Mouse (Mus musculus) midbrain, embryonic 13.5 days (tissue): ENCODE results near the gene Dnajb5. TPM values are rescaled to one million over a fixed set of nuclear protein-coding genes. Genes with fewer than 3 reads are reported as not detected.

ENCODE experiments used
- ATAC-seq: fragments of 200-750 bp; cut with Nextera tagmentation; 2 replicates; pipeline ENCODE4 v1.8.0; 2017; ENCODE audit warnings: mild to moderate bottlenecking, moderate TSS enrichment, moderate library complexity
- H3K27ac ChIP-seq: fragments of 300-500 bp; sonication (generic); 2 replicates; pipeline ENCODE4 v1.5.1; 2015; ENCODE audit warnings: inconsistent platforms, mild to moderate bottlenecking, moderate library complexity
- H3K27me3 ChIP-seq: fragments of 300-500 bp; sonication (generic); 2 replicates; pipeline ENCODE4 v1.6.1; 2015; ENCODE audit warnings: mild to moderate bottlenecking, inconsistent platforms
- H3K36me3 ChIP-seq: fragments of 300-500 bp; sonication (generic); 2 replicates; pipeline ENCODE4 v1.6.1; 2015; ENCODE audit warnings: mild to moderate bottlenecking, inconsistent platforms
- H3K4me1 ChIP-seq: fragments of 300-500 bp; sonication (generic); replicated peaks from 2 replicates; pipeline ENCODE4 v1.6.1; 2015; ENCODE audit warnings: inconsistent platforms
- H3K4me2 ChIP-seq: fragments of 300-500 bp; sonication (generic); replicated peaks from 2 replicates; pipeline ENCODE4 v1.6.1; 2015; ENCODE audit warnings: moderate library complexity, mild to moderate bottlenecking, inconsistent platforms
- H3K4me3 ChIP-seq: fragments of 300-500 bp; sonication (generic); replicated peaks from 2 replicates; pipeline ENCODE4 v1.5.1; 2015; ENCODE audit warnings: mild to moderate bottlenecking, inconsistent platforms
- H3K9ac ChIP-seq: fragments of 300-500 bp; sonication (generic); replicated peaks from 2 replicates; pipeline ENCODE4 v1.6.1; 2015; ENCODE audit warnings: mild to moderate bottlenecking, inconsistent platforms
- H3K9me3 ChIP-seq: fragments of 300-500 bp; sonication (generic); 2 replicates; pipeline ENCODE4 v1.6.1; 2016; ENCODE audit warnings: mild to moderate bottlenecking, inconsistent platforms
- WGBS: fragments of 180-500 bp; shearing (Covaris S2); methylation state at CpG from one replicate; pipeline ENCODE4 v1.1.7; 2015; 5-methylcytosine and 5-hydroxymethylcytosine counted together
- polyA plus RNA-seq: library from polyadenylated mRNA; unstranded; fragments of >200 nt; fragmentation: Nextera tagmentation; extraction: Ambion mirVana; gene quantifications from 2 replicates; pipeline ENCODE4 v1.2.1, GENCODE M21; 2015

Dnajb5 gene
- polyA plus RNA-seq, 1 experiment from 2014 or later = 58.2 TPM

DNA sequence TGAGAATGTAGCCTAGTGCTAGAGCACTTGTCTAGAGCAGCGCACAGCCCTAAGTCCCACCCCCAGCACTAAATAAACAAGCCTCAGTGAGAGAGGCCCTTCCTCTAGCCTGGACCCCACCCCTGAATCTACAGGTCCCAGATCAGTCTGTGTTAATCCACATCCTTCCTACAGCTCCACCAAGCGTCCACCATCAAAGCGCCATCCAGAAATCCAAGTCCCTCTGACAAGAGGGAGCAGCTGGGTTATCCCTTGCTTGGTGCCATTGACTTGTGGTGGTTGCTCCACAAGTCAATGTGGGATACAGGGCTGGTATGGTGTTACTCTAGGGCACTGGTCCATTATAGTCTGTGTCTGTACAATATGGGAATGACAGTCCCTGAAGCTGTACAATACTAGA is 5.6 kb downstream of the Dnajb5 start:
- Histone ChIP-seq H3K27ac (no peak overlapping the region), H3K4me1 (peaks cover 51% of the 10 kb centered on the region), H3K27me3 (no peaks in the 10 kb centered on the region), H3K4me3 (no peak overlapping the region), H3K36me3 (peaks cover 55% of the 10 kb centered on the region), H3K9ac (no peak overlapping the region; the same call in 1 of the 2 replicates), H3K9me3 (no peaks in the 10 kb centered on the region), H3K4me2 (no peak overlapping the region)
- 82% methylated on average over 3 of the region's 3 CpGs for WGBS
- no peak for ATAC-seq

DNA sequence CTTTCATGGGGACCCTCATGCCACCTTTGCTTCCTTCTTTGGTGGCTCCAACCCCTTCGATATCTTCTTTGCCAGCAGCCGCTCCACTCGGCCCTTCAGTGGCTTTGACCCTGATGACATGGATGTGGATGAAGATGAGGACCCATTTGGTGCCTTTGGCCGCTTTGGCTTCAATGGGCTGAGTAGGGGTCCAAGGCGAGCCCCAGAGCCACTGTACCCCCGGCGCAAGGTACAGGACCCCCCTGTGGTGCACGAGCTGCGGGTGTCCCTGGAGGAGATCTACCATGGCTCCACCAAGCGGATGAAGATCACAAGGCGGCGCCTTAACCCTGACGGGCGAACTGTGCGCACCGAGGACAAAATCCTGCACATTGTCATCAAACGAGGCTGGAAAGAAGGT is 7.0 kb downstream of the Dnajb5 start:
- no peaks in the 10 kb centered on the region for H3K27me3 ChIP-seq
- no peak overlapping the region for H3K27ac ChIP-seq
- H3K4me3 ChIP-seq = no peak overlapping the region
- ATAC-seq = no peak
- H3K36me3 ChIP-seq = peaks cover 55% of the 10 kb centered on the region
- peaks cover 38% of the 10 kb centered on the region for H3K4me1 ChIP-seq
- no peak overlapping the region for H3K9ac ChIP-seq
- H3K9me3 ChIP-seq = no peaks in the 10 kb centered on the region
- 94% methylated on average over 17 of the region's 17 CpGs for WGBS
- no peak overlapping the region for H3K4me2 ChIP-seq

DNA sequence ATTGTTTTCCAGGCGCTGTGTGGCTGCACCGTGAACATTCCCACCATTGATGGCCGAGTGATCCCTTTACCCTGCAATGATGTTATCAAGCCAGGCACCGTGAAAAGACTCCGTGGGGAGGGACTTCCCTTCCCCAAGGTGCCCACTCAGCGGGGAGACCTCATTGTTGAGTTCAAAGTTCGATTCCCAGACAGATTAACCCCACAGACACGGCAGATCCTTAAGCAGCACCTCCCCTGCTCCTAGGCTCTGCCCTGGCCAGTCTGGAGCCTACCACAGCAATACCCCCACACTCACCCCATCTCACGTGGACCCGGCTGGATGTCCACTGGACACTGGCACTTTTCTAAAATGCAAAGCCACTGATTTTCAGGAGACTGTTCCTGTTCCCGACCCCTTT is 7.7 kb downstream of the Dnajb5 start:
- Histone ChIP-seq H3K4me2 (no peak overlapping the region), H3K27ac (no peak overlapping the region), H3K4me1 (peaks cover 31% of the 10 kb centered on the region), H3K27me3 (no peaks in the 10 kb centered on the region), H3K9me3 (no peaks in the 10 kb centered on the region), H3K9ac (no peak overlapping the region), H3K36me3 (peaks cover 55% of the 10 kb centered on the region), H3K4me3 (no peak overlapping the region)
- no peak for ATAC-seq
- 69% methylated on average over 11 of the region's 11 CpGs for WGBS

DNA sequence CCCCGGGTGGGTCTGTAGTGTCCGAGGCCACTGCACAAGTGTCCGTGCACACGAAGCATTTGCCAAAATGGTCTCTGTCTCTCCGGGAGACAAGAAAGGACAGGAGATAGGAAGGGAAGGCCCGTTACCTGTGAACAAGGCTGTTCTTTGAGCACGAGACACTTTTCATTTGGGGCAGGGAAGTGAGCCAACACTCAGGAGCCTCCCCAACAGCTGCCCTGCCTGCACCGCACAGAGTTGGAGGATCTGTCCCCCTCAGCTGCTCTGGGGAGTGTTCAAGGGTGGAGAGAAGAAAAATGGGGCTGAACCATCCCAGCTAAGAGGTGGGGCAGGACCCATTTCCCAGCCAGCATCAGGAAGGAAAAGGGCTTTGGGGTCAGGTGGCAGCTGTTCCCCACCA is 8.4 kb downstream of the Dnajb5 start:
- H3K4me2 ChIP-seq = no peak overlapping the region
- no peaks in the 10 kb centered on the region for H3K9me3 ChIP-seq
- no peak for ATAC-seq
- H3K27me3 ChIP-seq = no peaks in the 10 kb centered on the region
- no peak overlapping the region for H3K9ac ChIP-seq
- H3K36me3 ChIP-seq = peaks cover 50% of the 10 kb centered on the region
- WGBS = 89% methylated on average over 8 of the region's 8 CpGs
- H3K27ac ChIP-seq = no peak overlapping the region
- peaks cover 24% of the 10 kb centered on the region for H3K4me1 ChIP-seq
- H3K4me3 ChIP-seq = no peak overlapping the region

DNA sequence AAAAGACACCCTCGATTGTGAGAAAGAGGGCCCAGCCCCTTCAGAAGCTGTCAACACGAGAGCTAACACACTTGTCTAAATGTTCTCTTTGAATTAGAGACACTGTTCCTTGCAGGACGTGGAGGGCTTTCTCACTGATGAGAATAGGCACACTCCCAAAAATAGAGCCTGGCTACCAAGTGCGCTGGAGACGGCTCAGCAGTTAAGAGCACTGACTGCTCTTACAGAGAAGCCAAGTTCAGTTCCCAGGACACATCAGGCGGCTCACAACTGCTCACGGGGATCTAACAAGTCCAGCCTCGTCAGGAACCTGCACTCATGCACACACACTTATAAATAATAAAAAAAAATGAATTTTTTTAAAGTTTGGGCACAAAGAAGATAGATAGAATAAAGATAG is 9.3 kb downstream of the Dnajb5 start:
- H3K27me3 ChIP-seq = no peaks in the 10 kb centered on the region
- H3K9me3 ChIP-seq = no peaks in the 10 kb centered on the region
- ATAC-seq = no peak
- no peak overlapping the region for H3K27ac ChIP-seq
- no peak overlapping the region for H3K9ac ChIP-seq
- 74% methylated on average over 8 of the region's 8 CpGs for WGBS
- H3K36me3 ChIP-seq = peaks cover 48% of the 10 kb centered on the region
- H3K4me2 ChIP-seq = no peak overlapping the region
- no peak overlapping the region for H3K4me3 ChIP-seq
- peaks cover 14% of the 10 kb centered on the region for H3K4me1 ChIP-seq

DNA sequence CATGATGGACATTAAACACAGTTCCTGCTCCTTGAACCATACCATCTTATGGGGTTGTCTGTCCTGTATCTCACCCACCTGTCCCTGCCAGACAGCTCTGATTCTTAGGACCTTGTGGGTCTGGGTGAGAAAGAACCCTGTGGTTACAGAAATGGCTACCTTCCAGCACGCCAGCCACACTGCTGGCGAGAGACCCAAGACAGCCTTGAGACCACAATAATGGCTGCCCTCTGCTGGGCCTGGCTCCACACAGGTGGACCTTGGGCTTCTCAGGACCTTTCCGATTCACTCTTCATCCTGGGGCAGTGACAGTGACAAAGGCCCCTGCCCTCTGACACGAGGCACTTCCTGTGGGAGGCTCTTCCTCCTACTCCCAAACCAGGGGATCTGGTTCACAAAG is 9.8 kb downstream of the Dnajb5 start:
- Histone ChIP-seq H3K4me2 (no peak overlapping the region), H3K4me1 (peaks cover 10% of the 10 kb centered on the region), H3K36me3 (peaks cover 48% of the 10 kb centered on the region), H3K9ac (no peak overlapping the region), H3K27ac (no peak overlapping the region), H3K27me3 (no peaks in the 10 kb centered on the region), H3K9me3 (no peaks in the 10 kb centered on the region), H3K4me3 (no peak overlapping the region)
- WGBS = 70% methylated on average over 4 of the region's 4 CpGs
- ATAC-seq = no peak

DNA sequence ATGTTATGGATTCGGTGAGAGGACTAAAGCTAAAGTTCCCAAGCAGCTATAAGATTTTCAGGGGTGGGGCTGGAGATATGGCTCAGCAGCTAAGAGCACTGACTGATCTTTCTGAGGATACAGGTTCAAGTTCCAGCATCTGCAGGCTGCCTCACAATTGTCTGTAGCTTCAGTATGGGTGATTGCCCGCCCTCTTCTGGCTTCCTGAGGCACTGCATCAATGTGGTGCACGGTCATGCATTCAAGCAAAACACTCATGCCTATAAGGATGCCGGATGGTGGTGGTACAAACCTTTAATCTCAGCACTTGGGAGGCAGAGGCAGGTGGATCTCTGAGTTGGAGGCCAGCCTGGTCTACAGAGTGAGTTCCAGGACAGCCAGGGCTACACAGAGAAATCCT is 12.0 kb downstream of the Dnajb5 start:
- Histone ChIP-seq H3K9me3 (no peaks in the 10 kb centered on the region), H3K27me3 (no peaks in the 10 kb centered on the region), H3K4me2 (no peak overlapping the region), H3K27ac (no peak overlapping the region), H3K36me3 (peaks cover 29% of the 10 kb centered on the region), H3K9ac (no peak overlapping the region), H3K4me3 (no peak overlapping the region), H3K4me1 (peaks cover 7% of the 10 kb centered on the region; the same call in 1 of the 2 replicates)
- ATAC-seq = no peak
- 29% methylated on average over 4 of the region's 4 CpGs for whole genome bisulfite sequencing

DNA sequence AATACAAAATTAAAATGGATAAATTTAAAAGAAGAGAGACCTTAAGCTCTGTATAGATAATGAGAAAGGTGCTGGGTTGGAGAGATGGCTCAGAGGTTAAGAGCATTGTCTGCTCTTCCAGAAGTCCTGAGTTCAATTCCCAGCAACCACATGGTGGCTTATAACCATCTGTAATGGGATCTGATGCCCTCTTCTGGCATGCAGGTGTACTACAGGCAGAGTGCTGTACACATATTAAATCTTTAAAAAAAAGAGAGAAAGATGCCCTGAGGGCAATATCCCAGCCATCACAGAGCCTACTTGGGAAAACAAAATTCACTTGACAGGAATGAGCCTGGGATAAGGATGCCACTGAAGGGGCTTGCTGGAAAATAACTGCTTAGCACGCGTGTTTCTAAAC is 13.9 kb downstream of the Dnajb5 start:
- H3K27me3 ChIP-seq = no peaks in the 10 kb centered on the region

DNA sequence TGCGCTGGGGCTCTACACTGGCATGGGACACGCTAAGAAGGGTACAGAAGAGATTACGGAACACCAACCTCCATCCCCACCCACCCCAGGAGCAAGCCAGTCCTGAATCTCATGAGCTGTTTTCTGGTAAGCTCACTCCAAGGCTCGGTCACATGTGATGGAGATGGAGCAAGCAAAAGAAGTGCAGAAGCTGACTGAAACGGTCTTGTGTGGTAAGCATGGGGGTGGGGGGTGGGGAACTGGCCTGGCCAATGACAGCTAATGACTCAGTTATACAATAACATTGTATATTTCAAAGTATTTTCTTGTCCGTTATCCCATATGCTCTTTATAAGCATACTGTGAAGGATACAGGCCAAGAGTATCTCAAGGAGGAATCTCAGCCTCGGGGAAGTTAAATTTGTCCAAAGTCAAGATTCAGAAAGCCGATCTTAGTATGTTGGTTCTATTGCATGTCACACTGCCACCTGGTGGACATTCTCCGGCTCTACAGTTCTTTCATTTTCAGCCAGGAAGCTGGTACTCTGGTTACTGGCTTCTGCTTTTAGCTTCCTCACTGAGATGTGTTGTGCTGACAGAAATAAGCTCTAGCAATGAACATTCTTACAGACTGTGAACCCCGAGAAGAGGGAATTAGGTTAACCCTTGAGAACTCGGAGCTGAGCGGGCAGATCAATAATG is 15.6 kb downstream of the Dnajb5 start:
- Histone ChIP-seq H3K9ac (no peak overlapping the region), H3K27ac (no peak overlapping the region), H3K27me3 (no peaks in the 10 kb centered on the region), H3K4me3 (no peak overlapping the region), H3K36me3 (no peaks in the 10 kb centered on the region), H3K4me2 (peak overlapping the region; percentile 35), H3K9me3 (no peaks in the 10 kb centered on the region), H3K4me1 (peaks cover 7% of the 10 kb centered on the region; the same call in 1 of the 2 replicates)
- peak; percentile 46 for ATAC-seq
- 11% methylated on average over 12 of the region's 12 CpGs for WGBS

More for the DNA sequence above, 13.9 kb downstream of the Dnajb5 start:
- H3K9me3 ChIP-seq = no peaks in the 10 kb centered on the region
- H3K4me1 ChIP-seq = peaks cover 7% of the 10 kb centered on the region; the same call in 1 of the 2 replicates
- 96% methylated on average over 2 of the region's 2 CpGs for WGBS
- no peak overlapping the region for H3K4me3 ChIP-seq
- no peak overlapping the region for H3K4me2 ChIP-seq
- H3K9ac ChIP-seq = no peak overlapping the region
- no peak for ATAC-seq
- peaks cover 11% of the 10 kb centered on the region for H3K36me3 ChIP-seq
- H3K27ac ChIP-seq = no peak overlapping the region

DNA sequence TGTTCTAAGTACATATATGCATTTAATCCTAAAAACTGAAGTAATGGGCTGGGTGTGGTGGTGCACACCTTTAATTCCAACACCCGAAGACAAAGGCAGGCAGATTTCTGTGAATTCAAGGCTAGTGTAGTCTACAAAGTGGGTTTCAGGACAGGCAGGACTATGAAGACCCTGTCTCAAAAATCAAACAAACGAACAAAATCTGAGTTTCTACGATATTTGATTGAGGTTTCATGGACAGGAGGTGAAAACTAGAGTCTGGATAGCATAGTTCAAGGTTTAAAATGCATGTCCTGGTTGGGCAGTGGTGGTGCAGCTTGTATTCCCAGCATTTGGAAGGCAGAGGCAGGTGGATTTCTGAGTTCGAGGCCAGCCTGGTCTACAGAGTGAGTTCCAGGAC is 19.7 kb downstream of the Dnajb5 start, which contains the start of gene 1700022I11Rik:
Gene 1700022I11Rik, plus strand, starts transcription at position 301 of the 400 bp plus-strand sequence.
- WGBS = 93% methylated on average over 4 of the region's 4 CpGs
- H3K27ac ChIP-seq = no peak within 1 kb of the TSS
- H3K4me2 ChIP-seq = no peak within 1 kb of the TSS
- H3K27me3 ChIP-seq = no peaks in the 10 kb centered on the region
- no peaks in the 10 kb centered on the region for H3K36me3 ChIP-seq
- H3K4me1 ChIP-seq = peaks cover 7% of the 10 kb centered on the region; the same call in 1 of the 2 replicates
- H3K9ac ChIP-seq = no peak within 1 kb of the TSS
- H3K9me3 ChIP-seq = no peaks in the 10 kb centered on the region
- H3K4me3 ChIP-seq = no peak within 1 kb of the TSS
- no peak for ATAC-seq

DNA sequence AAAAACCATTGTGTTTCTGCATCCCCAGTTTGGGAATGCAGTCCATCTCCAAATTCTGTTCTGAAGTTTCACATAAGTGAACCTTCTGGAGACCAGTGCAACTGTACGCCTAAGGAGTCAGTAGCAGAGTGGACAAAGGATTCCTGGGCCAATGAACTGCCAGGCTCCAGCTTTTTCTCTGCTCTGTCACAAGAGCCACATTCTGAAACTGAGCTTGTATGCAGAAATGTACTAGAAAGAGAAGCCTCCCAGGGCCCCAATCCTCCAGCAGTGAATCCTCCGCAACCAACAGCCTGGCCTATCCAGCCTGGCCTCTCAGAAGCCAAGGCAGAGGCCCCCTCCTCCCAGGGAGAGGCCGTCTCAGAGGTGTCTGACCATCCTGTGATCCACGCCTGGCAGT is 23.3 kb downstream of the Dnajb5 start:
- H3K36me3 ChIP-seq = peaks cover 17% of the 10 kb centered on the region
- no peak overlapping the region for H3K27ac ChIP-seq
- no peaks in the 10 kb centered on the region for H3K27me3 ChIP-seq
- no peak for ATAC-seq
- no peaks in the 10 kb centered on the region for H3K9me3 ChIP-seq
- no peak overlapping the region for H3K4me2 ChIP-seq
- H3K9ac ChIP-seq = no peak overlapping the region
- WGBS = 80% methylated on average over 4 of the region's 4 CpGs
- H3K4me1 ChIP-seq = no peaks in the 10 kb centered on the region
- H3K4me3 ChIP-seq = no peak overlapping the region

DNA sequence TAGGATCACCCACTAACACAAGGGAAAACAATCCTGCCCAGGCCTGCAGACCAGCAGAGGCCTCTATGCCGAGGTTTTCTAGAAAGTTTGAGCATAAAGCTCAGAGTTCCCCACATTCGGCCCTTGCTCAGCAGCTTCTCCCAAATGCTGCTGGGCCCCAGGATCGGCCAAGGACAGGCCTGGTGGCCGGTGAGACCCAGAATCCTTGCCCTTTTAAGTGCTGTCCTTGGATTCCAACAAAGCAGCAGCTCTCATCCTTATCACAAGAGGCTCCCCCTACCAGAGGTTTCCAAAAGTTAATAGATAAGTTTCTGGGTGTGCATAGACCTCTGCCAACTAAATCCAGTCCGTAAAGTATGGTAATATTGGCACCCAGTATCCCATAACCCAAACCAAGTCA is 24.3 kb downstream of the Dnajb5 start:
- ATAC-seq = no peak
- Histone ChIP-seq H3K9me3 (no peaks in the 10 kb centered on the region), H3K9ac (no peak overlapping the region), H3K36me3 (peaks cover 26% of the 10 kb centered on the region), H3K4me3 (no peak overlapping the region), H3K27ac (no peak overlapping the region), H3K4me1 (no peaks in the 10 kb centered on the region), H3K4me2 (no peak overlapping the region), H3K27me3 (no peaks in the 10 kb centered on the region)
- WGBS = 84% methylated on average over 5 of the region's 5 CpGs

DNA sequence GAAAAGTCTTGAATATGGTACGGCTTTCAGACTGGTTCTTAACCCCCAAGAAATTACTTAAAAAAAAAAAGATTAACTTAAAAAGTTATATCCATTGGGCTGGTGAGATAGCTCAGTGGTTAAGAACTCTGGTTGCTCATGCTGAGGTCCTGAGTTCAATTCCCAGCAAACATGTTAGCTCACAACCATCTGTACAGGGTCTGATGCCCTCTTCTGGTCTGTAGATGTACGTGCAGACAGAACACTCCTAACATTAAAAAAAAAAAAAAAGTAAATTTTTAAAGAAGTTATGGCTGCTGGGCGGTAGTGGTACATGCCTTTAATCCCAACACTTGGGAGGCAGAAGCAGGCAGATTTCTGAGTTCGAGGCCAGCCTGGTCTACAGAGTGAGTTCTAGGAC is 28.4 kb downstream of the Dnajb5 start:
- no peak overlapping the region for H3K9ac ChIP-seq
- no peaks in the 10 kb centered on the region for H3K27me3 ChIP-seq
- H3K36me3 ChIP-seq = peaks cover 60% of the 10 kb centered on the region
- no peak for ATAC-seq
- no peak overlapping the region for H3K4me3 ChIP-seq
- no peak overlapping the region for H3K27ac ChIP-seq
- no peak overlapping the region for H3K4me2 ChIP-seq
- no peaks in the 10 kb centered on the region for H3K4me1 ChIP-seq
- 92% methylated on average over 4 of the region's 4 CpGs for WGBS
- no peaks in the 10 kb centered on the region for H3K9me3 ChIP-seq
